Mouse (Mus musculus) retina, embryonic 14.5 days (tissue): ENCODE measurements at regions not wholly inside any gene's neighbourhood (a gene's known extent, or its start where the extent isn't known, plus 50 kb on each side); places are given as distances from the start of the nearest gene placed in this dataset.

Source experiments
- DNase-seq: peaks from one replicate; pipeline ENCODE4 v3.0.0-alpha.2; 2015; ENCODE audit warnings: low spot score

- DNase-seq: no peak
These were observed 220.0 kb upstream of the Gm9767 start for GRCm38 (mm10) chr10:25857954-25858616.

- no peak for DNase-seq
These were observed 233.7 kb upstream of the Gm9767 start for GRCm38 (mm10) chr10:25844348-25844747.

GRCm38 (mm10) chr10:25829275-25829674 is 248.8 kb upstream of the Gm9767 start:
- DNase-seq: no peak

GRCm38 (mm10) chr10:25804223-25804622 is 268.2 kb upstream of the Smlr1 start:
- DNase-seq: no peak

- DNase-seq: no peak
These were observed 265.4 kb upstream of the Smlr1 start for GRCm38 (mm10) chr10:25801499-25801898.

GRCm38 (mm10) chr10:25798881-25799280 is 262.8 kb upstream of the Smlr1 start:
- DNase-seq: no peak

- no peak for DNase-seq
These were observed 254.3 kb upstream of the Smlr1 start for GRCm38 (mm10) chr10:25790363-25790821.

- DNase-seq: no peak
These were observed 252.6 kb upstream of the Smlr1 start for GRCm38 (mm10) chr10:25788660-25789059.

- DNase-seq: no peak
These were observed 251.9 kb upstream of the Smlr1 start for GRCm38 (mm10) chr10:25788004-25788403.

- DNase-seq: no peak
These were observed 247.8 kb upstream of the Smlr1 start for GRCm38 (mm10) chr10:25783861-25784260.

GRCm38 (mm10) chr10:25779476-25779875 is 243.4 kb upstream of the Smlr1 start:
- no peak for DNase-seq

- DNase-seq: no peak
These were observed 241.7 kb upstream of the Smlr1 start for GRCm38 (mm10) chr10:25777717-25778116.

GRCm38 (mm10) chr10:25776697-25777096 is 240.6 kb upstream of the Smlr1 start:
- DNase-seq: no peak

- no peak for DNase-seq
These were observed 234.0 kb upstream of the Smlr1 start for GRCm38 (mm10) chr10:25770051-25770450.

- DNase-seq: no peak
These were observed 232.4 kb upstream of the Smlr1 start for GRCm38 (mm10) chr10:25768456-25768855.

- no peak for DNase-seq
These were observed 218.2 kb upstream of the Smlr1 start for GRCm38 (mm10) chr10:25754300-25754699.

- no peak for DNase-seq
These were observed 206.6 kb upstream of the Smlr1 start for GRCm38 (mm10) chr10:25742678-25743077.

- DNase-seq: no peak
These were observed 204.9 kb upstream of the Smlr1 start for GRCm38 (mm10) chr10:25740956-25741355.

- no peak for DNase-seq
These were observed 194.4 kb upstream of the Smlr1 start for GRCm38 (mm10) chr10:25730470-25730869.

GRCm38 (mm10) chr10:25723966-25724365 is 187.9 kb upstream of the Smlr1 start:
- no peak for DNase-seq

GRCm38 (mm10) chr10:25715747-25716146 is 179.7 kb upstream of the Smlr1 start:
- no peak for DNase-seq

GRCm38 (mm10) chr10:25714636-25715035 is 178.6 kb upstream of the Smlr1 start:
- DNase-seq: no peak

- no peak for DNase-seq
These were observed 178.0 kb upstream of the Smlr1 start for GRCm38 (mm10) chr10:25714041-25714440.

- no peak for DNase-seq
These were observed 171.9 kb upstream of the Smlr1 start for GRCm38 (mm10) chr10:25707951-25708350.
